Mouse (Mus musculus) liver, postnatal 0 days (tissue): Measurements from ENCODE around the gene Myo15b. TPM values are rescaled to one million over a fixed set of nuclear protein-coding genes. Genes with fewer than 3 reads are reported as not detected.

Source experiments
- ATAC-seq: fragments of 200-750 bp; cut with Nextera tagmentation; 2 replicates; pipeline ENCODE4 v1.8.0; 2017; ENCODE audit warnings: mild to moderate bottlenecking, moderate library complexity
- DNase-seq: peaks from one replicate; pipeline ENCODE4 v3.0.0-alpha.2; 2016
- H3K27ac ChIP-seq: fragments of 300-500 bp; sonication (generic); 2 replicates; pipeline ENCODE4 v1.5.1; 2014; ENCODE audit warnings: antibody characterized with exemption, moderate library complexity, mild to moderate bottlenecking, low read depth
- H3K27me3 ChIP-seq: fragments of 300-500 bp; sonication (generic); 2 replicates; pipeline ENCODE4 v1.6.1; 2014; ENCODE audit warnings: low read length, control low read depth, mixed read lengths; ENCODE audit not compliant: insufficient read depth
- H3K36me3 ChIP-seq: fragments of 300-500 bp; sonication (generic); replicated peaks from 2 replicates; pipeline ENCODE4 v1.6.1; 2014; ENCODE audit warnings: mild to moderate bottlenecking, control low read depth, low read length, moderate library complexity, mixed read lengths; ENCODE audit not compliant: insufficient read depth
- H3K4me1 ChIP-seq: fragments of 300-500 bp; sonication (generic); 2 replicates; pipeline ENCODE4 v1.6.1; 2014; ENCODE audit warnings: antibody characterized with exemption, mild to moderate bottlenecking, control low read depth; ENCODE audit not compliant: insufficient read depth
- H3K4me2 ChIP-seq: fragments of 300-500 bp; sonication (generic); 2 replicates; pipeline ENCODE4 v1.6.1; 2014; ENCODE audit warnings: low read depth, mild to moderate bottlenecking, low read length, moderate library complexity, mixed read lengths
- H3K4me3 ChIP-seq: fragments of 300-500 bp; sonication (generic); 2 replicates; pipeline ENCODE4 v1.5.1; 2014; ENCODE audit warnings: low read depth, low read length
- H3K9ac ChIP-seq: fragments of 300-500 bp; sonication (generic); replicated peaks from 2 replicates; pipeline ENCODE4 v1.6.1; 2014; ENCODE audit warnings: mild to moderate bottlenecking, moderate library complexity
- H3K9me3 ChIP-seq: fragments of 300-500 bp; sonication (generic); 2 replicates; pipeline ENCODE4 v1.6.1; 2016; ENCODE audit warnings: mild to moderate bottlenecking, control low read depth, low read length, mixed read lengths
- CTCF ChIP-seq: sonication (generic); IDR thresholded peaks from 2 replicates; pipeline ENCODE4 v1.5.1; 2016; ENCODE audit warnings: antibody characterized with exemption, low read depth
- EP300 ChIP-seq: IDR thresholded peaks from 2 replicates; pipeline ENCODE4 v1.6.1; 2016; ENCODE audit warnings: antibody characterized with exemption, low read depth, mild to moderate bottlenecking
- WGBS: fragments of 180-500 bp; shearing (Covaris S2); extraction: QIAGEN DNeasy Blood & Tissue Kit; methylation state at CpG from one replicate; pipeline ENCODE4 v1.1.7; 2014; ENCODE audit not compliant: insufficient replicate concordance; 5-methylcytosine and 5-hydroxymethylcytosine counted together
- polyA plus RNA-seq: library from polyadenylated mRNA; unstranded; fragments of >200 nt; fragmentation: Nextera tagmentation; extraction: Ambion mirVana; gene quantifications from 2 replicates; pipeline ENCODE4 v1.2.1, GENCODE M21; 2015

The Myo15b gene
- polyA plus RNA-seq, 1 experiment from 2014 or later, result 2.4 TPM

DNA sequence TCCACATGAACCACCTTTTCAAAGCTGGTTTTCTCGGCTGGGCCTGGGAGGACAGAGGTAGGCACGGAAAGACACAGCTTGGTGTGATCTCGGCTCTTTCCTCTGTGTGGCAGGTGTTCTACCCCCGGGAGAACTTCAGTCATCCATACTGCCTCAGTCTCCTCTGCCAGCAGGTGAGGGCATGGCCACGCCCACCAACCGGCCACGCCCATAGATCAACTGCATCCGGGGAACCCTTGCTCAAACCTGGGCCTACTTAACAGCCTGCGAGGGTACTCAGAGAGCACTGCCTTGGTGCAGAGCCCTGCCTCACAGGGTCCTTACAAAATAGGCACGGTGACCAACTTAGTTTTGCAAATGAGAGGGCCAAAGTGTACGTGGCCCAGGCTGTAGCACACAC lies 27.1 kb downstream of the Myo15b start:
- Histone ChIP-seq H3K4me2 (no peak overlapping the region), H3K9me3 (no peaks in the 10 kb centered on the region), H3K27me3 (no peaks in the 10 kb centered on the region), H3K9ac (no peak overlapping the region), H3K4me3 (no peak overlapping the region), H3K4me1 (no peaks in the 10 kb centered on the region; the same call in 1 of the 2 replicates), H3K36me3 (no peaks in the 10 kb centered on the region), H3K27ac (no peak overlapping the region)
- TF ChIP-seq CTCF, result no peak
- TF ChIP-seq EP300, result no peak
- WGBS, result 66% methylated on average over 11 of the region's 11 CpGs
- DNase-seq, result no peak
- ATAC-seq, result no peak

- H3K4me1 ChIP-seq, result no peaks in the 10 kb centered on the region; the same call in 1 of the 2 replicates
- no peak overlapping the region for H3K9ac ChIP-seq
- TF ChIP-seq CTCF (no peak), EP300 (no peak)
- no peak overlapping the region for H3K27ac ChIP-seq
- no peak overlapping the region for H3K4me2 ChIP-seq
- WGBS, result 87% methylated on average over 11 of the region's 11 CpGs
- no peaks in the 10 kb centered on the region for H3K27me3 ChIP-seq
- no peaks in the 10 kb centered on the region for H3K9me3 ChIP-seq
- DNase-seq (no peak), ATAC-seq (no peak)
- no peak overlapping the region for H3K4me3 ChIP-seq
- no peaks in the 10 kb centered on the region for H3K36me3 ChIP-seq
These were observed 28.2 kb downstream of the Myo15b start for GRCm38 (mm10) chr11:115886446-115886845.

DNA sequence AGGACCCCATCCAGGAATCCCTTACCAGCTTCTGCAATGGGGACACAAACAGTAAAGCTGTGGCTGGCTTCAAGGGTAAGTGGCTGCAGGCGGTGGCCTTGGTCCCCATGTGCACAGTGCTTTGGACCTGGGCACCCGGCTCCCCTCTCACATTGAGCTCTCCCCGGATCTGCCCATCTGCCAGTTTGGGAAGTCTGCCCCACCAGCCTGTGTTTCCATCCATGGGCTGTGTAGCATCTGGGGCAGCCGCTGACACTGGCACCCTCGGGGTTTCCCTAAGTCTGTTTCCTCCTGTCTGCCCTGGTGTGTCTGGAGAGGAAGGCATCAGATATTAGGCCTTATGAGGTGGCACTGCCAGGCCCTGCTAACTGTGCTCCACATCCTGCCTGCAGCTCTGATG lies 29.8 kb downstream of the Myo15b start:
- DNase-seq (no peak), ATAC-seq (no peak)
- H3K27me3 ChIP-seq, result no peaks in the 10 kb centered on the region
- H3K9ac ChIP-seq, result no peak overlapping the region
- no peak for TF ChIP-seq CTCF
- no peaks in the 10 kb centered on the region for H3K36me3 ChIP-seq
- no peaks in the 10 kb centered on the region; the same call in 1 of the 2 replicates for H3K4me1 ChIP-seq
- 81% methylated on average over 5 of the region's 5 CpGs for WGBS
- H3K4me3 ChIP-seq, result no peak overlapping the region
- H3K9me3 ChIP-seq, result no peaks in the 10 kb centered on the region
- H3K4me2 ChIP-seq, result no peak overlapping the region
- H3K27ac ChIP-seq, result no peak overlapping the region

- Histone ChIP-seq H3K4me2 (no peak overlapping the region), H3K9ac (no peak overlapping the region), H3K36me3 (peaks cover 6% of the 10 kb centered on the region), H3K27me3 (no peaks in the 10 kb centered on the region), H3K9me3 (no peaks in the 10 kb centered on the region), H3K27ac (no peak overlapping the region), H3K4me3 (no peak overlapping the region), H3K4me1 (no peaks in the 10 kb centered on the region; the same call in 1 of the 2 replicates)
- DNase-seq (no peak), ATAC-seq (no peak)
- TF ChIP-seq EP300 (no peak), CTCF (no peak)
- WGBS, result 73% methylated on average over 6 of the region's 6 CpGs
These were observed 31.0 kb downstream of the Myo15b start for GRCm38 (mm10) chr11:115889159-115889558.

- Histone ChIP-seq H3K4me1 (no peaks in the 10 kb centered on the region; the same call in 1 of the 2 replicates), H3K27me3 (no peaks in the 10 kb centered on the region), H3K36me3 (peaks cover 22% of the 10 kb centered on the region), H3K9me3 (no peaks in the 10 kb centered on the region), H3K9ac (no peak overlapping the region), H3K27ac (no peak overlapping the region), H3K4me3 (no peak overlapping the region), H3K4me2 (no peak overlapping the region)
- 65% methylated on average over 6 of the region's 6 CpGs for WGBS
- TF ChIP-seq EP300 (no peak), CTCF (no peak)
- ATAC-seq (peak; percentile 64; the same call in 1 of the 2 replicates), DNase-seq (no peak)
These were observed 34.0 kb downstream of the Myo15b start for GRCm38 (mm10) chr11:115892213-115892612.

GRCm38 (mm10) chr11:115893071-115893470 lies 34.9 kb downstream of the Myo15b start:
- DNase-seq (no peak), ATAC-seq (no peak)
- H3K36me3 ChIP-seq, result peaks cover 22% of the 10 kb centered on the region
- no peak overlapping the region for H3K4me2 ChIP-seq
- H3K4me1 ChIP-seq, result no peaks in the 10 kb centered on the region
- TF ChIP-seq EP300, result no peak
- no peak overlapping the region for H3K27ac ChIP-seq
- no peak overlapping the region for H3K4me3 ChIP-seq
- WGBS, result 86% methylated on average over 9 of the region's 9 CpGs
- no peaks in the 10 kb centered on the region for H3K9me3 ChIP-seq
- no peak overlapping the region for H3K9ac ChIP-seq
- no peaks in the 10 kb centered on the region for H3K27me3 ChIP-seq
